Mouse (Mus musculus): ENCODE results near the gene Celsr1. TPM values are rescaled to one million over a fixed set of nuclear protein-coding genes. Genes with fewer than 3 reads are reported as not detected.

Gene Celsr1
- total RNA-seq, 2 experiments from 2014 or later: 5.0 to 5.2 TPM

DNA sequence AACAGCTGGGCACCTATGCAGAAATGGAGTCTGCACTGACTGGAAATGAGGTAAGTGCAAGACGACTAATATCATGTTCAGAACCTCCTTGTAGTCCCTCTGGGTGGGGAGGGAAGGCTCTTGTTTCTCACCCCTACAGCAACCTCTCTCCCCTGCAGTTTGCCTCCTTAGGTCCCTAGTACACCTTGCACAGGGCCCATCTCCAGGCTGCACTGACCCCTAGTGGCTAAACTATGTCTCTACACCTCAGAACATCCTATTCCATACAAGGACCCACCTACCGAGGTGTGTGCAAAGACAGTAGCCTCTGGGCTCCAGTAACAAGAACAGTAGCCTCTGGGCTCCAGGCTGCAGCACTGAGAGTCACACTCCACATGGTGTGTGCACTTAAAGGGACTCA is 5.2 kb upstream of the Celsr1 start:
- intact Hi-C loops (cut with DNase I): loop anchor here (5.0 kb wide), 3 partner anchors 127 to 322 kb away; no protein-coding TSS in a partner anchor
- DNase-seq: peak; percentile 75

DNA sequence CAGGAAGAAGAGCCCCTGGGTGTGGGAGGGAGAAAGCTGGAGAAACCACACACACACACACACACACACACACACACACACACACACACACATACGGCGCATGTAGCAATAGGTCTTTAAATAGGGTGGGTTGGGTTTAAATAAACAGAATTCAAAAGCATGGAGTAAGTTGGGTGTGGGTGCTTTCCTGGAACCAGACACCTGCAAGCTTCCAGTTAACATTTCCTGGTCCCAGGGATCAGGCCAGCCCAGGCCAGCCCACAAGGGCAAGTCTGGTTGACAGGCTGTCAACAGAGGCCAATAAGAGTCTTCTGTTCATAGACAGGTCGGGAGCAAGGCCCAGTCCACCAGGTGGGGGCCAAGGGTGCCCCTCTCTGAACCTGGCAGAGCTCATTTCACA is 2.3 kb upstream of the Celsr1 start:
- DNase-seq: no peak
- intact Hi-C loops (cut with DNase I): loop anchor here (5.0 kb wide), 3 partner anchors 124 to 319 kb away; no protein-coding TSS in a partner anchor

DNA sequence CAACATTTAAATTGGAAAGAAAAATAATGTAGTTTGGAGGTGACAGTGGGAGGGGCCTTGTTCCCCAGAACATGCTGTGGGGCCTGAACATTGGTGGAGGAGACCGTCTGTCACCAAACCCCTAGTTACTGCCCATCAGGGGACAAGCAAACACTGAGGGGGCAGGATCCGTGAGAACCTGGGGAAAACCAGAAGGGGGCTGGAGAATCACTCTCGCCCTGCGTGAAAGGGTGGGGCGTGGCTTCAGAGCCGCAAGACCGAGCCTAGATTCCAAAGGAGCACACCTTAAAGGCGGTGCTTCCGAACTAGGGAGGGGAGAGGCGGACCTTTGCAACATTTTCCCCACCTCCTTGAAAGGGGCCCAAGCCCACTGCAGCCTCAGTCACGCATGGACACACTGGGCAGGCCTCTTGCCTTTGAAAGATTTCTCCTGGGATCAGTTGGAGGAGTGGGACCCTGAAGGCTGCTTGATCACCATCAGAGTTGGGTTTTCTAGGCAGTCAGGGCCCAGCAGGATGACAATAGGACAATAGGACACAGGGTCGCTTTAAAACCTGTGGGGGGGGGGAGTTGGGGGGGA is 1.3 kb upstream of the Celsr1 start:
- DNase-seq: no peak
- intact Hi-C loops (cut with DNase I): loop anchor here (5.0 kb wide), 3 partner anchors 123 to 318 kb away; no protein-coding TSS in a partner anchor

GRCm38 (mm10) chr15:86034021-86034523 is 495 bp upstream of the Celsr1 start:
- DNase-seq: peak; percentile 74
- intact Hi-C loops (cut with DNase I): no loop called here

DNA sequence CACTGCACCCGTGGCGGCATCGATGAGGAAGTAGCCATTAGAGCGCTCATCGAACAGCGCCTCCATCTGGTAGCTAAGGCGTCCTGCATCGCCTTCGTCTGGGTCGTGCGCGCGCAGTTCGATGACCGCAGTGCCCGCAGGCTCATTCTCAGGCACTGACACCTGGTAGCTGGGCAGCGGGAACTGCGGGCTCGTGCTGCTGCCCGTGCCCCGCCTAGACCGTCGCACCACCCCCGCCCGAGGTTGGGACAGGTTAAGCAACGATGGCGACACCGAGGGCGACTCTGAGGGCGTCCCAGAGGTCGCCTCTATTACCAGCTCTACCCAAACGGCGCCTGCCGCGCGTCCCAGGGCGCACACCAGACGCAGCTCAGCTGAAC is 776 bp downstream of the Celsr1 start:
- intact Hi-C loops (cut with DNase I): no loop called here
- DNase-seq: peak; percentile 67

DNA sequence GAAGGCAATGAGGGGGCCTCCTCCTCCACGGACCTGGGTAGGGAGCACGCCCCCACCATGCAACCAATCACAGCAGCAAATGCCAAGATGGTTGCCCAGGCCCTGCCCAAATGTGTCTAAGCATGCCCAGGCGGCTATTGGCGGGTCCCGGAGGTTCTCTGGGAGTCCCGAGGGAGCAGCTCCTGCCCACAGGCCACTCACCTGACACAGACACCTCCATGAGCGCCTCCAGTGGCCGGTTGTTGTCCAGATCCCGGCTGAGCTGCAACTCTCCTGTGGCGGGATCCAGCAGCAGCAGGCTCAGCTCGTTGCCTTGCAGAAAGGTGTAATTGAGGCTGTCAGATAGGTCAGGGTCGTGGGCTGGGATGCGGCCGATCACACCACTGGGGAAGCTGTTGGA is 3.6 kb downstream of the Celsr1 start:
- no peak for DNase-seq
- intact Hi-C loops (cut with DNase I): no loop called here

- intact Hi-C loops (cut with DNase I): no loop called here
- no peak for DNase-seq
Observed at GRCm38 (mm10) chr15:86027871-86028270, 5.7 kb downstream of the Celsr1 start.

GRCm38 (mm10) chr15:86021971-86022370 is 11.6 kb downstream of the Celsr1 start:
- no peak for DNase-seq
- intact Hi-C loops (cut with DNase I): no loop called here

DNA sequence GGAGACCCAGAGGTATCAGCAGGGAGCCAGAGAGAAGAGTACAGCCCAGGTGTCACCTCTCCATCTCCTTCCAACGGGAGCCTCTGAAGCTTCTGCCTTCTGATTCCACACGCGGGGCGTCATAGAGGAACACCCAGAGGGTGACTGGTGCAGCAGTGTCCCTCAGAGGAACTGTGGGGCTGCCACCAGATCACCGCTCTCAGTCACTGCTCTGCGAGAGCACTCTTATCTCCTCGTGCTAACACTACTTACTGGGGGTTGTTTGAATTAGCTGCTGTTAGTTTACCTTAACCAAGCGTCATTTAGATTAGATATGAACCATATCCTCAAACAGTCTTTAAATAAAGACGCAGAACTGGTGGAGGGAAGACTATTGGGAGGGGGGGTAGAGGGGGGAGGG is 12.3 kb downstream of the Celsr1 start:
- no peak for DNase-seq
- intact Hi-C loops (cut with DNase I): no loop called here

- no peak for DNase-seq
- intact Hi-C loops (cut with DNase I): no loop called here
Observed at GRCm38 (mm10) chr15:86020008-86020407, 13.6 kb downstream of the Celsr1 start.

DNA sequence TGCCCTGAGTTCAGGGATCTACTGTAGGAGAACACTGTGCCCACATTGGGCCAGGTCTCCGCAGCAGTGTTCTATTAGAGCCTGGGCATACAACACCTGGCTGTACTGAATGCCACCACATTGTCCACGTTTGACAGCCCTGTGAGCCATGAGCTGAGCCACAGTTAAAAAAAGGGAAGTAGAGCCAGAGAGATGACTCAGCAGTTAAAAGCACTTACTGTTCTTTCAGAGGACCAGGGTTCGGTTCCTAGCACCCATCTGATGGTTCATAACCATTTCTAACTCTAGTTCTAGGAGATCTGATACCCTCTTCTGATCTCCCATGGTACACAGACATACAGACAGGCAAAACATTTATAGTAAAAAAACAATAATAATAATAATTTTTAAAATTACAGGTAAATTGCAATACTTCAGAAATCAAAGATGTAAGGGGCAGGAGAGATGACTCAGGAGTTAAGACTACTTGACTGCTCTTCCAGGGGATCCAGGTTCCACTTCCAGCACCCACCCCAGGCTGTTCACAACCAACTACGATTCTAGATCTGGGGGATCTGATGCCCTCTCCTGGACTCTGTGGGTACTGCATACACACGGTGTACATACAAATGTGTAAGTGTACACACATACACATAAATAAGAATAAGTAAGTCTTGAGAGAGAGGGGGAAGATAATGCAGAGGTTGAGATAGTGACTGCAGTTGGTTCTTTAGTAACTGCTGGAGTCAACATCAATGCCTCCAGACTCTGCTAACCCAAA is 14.6 kb downstream of the Celsr1 start:
- intact Hi-C loops (cut with DNase I): no loop called here
- no peak for DNase-seq

DNA sequence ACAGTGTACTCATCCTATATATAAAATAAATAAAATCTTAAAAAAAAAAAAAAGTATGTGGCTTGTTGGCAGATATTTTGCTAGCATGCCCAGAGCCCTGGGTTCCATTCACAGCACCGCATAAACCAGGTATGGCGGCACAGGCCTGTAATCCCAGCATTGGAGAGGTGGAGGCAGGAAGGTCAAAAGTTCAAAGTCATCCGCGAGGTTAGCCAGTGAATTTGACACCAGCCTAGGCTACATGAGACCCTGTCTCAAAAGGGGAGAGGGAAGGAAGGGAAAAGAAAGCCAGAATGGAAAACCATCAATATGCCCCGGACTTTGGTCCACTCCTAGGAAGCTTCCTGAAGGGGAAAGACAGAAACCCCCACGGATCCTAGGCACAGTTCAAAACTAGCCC is 16.2 kb downstream of the Celsr1 start:
- DNase-seq: no peak
- intact Hi-C loops (cut with DNase I): no loop called here

- intact Hi-C loops (cut with DNase I): no loop called here
- DNase-seq: no peak
Observed at GRCm38 (mm10) chr15:86015860-86016541, 17.6 kb downstream of the Celsr1 start.

DNA sequence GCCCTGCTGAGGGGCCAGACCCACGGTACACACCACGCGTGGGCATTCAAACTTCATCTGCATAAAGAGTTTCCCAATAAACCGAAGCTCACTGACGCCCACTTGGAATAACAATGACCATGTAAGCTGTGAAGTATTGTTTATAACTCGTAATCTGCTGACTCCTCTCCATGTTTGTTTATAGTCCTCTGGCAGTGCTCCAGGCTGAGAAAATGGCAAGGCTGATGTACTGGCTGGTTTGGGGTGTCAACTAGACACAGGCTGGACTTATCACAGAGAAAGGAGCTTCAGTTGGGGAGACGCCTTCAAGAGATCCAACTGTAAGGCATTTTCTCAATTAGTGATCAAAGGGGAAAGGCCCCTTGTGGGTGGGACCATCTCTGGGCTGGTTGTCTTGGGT is 18.6 kb downstream of the Celsr1 start:
- no peak for DNase-seq
- intact Hi-C loops (cut with DNase I): no loop called here

- intact Hi-C loops (cut with DNase I): no loop called here
- DNase-seq: no peak
Observed at GRCm38 (mm10) chr15:86013656-86014055, 19.9 kb downstream of the Celsr1 start.

DNA sequence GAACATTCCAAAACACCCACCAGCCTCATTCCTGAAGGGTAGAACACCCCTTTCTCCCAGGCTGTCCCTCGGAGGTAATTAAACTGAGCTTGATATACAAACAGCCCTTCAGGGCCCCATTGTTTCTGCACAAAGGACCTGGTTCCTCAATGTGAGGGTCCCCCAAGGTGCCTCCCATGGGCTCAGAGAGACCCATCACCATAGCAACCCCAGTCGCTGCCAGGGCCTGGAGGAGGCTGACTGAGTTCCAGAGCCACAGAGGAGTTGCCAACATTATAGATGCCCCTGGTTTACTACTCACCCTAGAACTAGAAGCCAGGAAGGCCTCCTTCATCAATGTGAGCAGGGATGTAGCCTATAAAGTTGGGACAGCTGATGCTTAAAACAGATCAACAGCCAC is 20.4 kb downstream of the Celsr1 start:
- intact Hi-C loops (cut with DNase I): no loop called here
- no peak for DNase-seq

GRCm38 (mm10) chr15:86007690-86008121 is 25.9 kb downstream of the Celsr1 start:
- intact Hi-C loops (cut with DNase I): no loop called here

DNA sequence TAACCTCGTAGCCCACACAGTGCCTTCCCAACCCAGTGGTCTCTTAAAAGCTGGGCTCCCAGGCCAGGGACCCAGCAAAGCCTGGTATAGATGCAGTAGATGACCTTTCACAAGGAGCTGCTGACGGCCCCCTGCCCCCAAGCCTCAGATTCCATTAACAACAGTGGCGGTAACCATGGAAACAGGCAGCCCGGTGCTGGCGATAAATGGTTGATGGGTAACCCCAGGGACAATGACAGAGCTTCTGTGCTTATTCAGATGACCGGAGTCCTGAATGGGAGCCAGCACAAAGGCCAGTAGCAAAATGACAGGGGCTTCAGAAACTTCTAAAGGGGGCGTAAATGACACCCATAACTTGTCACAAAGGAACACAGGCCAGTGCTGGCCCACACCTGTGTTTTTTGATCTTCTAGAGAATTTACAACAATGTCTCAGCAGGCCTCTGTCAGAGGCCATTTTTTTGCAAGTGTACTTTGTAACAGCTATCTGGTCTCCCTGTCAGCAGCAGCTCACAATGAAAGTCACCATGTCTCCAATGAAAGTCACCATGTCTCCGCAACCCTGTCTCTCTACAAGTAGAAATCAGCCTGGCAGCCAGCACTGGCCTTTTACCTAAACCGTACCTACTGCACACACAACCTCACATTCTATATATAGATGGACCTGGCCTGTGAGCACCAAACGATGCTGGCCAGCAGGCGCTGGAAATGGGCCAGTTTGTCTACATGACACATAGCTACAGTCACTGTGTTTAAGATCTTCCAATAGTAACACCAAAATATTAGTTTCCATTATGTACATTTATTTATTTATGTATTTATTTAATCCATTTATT is 27.7 kb downstream of the Celsr1 start:
- intact Hi-C loops (cut with DNase I): no loop called here
- DNase-seq: peak; percentile 74

More at GRCm38 (mm10) chr15:86007690-86008121, 25.9 kb downstream of the Celsr1 start:
- no peak for DNase-seq

DNA sequence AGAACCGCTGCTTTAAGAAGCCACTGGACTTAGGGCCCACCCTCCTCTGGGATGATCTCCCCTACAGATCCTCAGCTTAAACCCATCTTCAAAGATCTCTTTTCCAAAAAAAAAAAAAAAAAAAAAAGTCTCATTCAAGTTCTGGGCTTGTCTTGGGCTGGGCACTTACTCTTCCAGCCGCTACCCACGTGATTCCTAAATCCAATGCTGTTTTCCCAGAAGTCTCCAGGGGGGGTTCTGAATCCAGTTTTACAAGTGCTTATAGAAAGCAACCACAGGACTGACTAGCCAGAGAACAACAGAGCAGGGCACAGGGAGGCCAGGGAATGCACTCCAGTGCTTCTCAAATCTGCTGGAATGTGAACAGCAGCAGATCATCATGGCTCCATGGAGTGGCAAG is 29.5 kb downstream of the Celsr1 start:
- DNase-seq: no peak
- intact Hi-C loops (cut with DNase I): no loop called here

- peak; percentile 82 for DNase-seq
- intact Hi-C loops (cut with DNase I): no loop called here
Observed at GRCm38 (mm10) chr15:86000706-86001292, 32.8 kb downstream of the Celsr1 start.

All from left cerebral cortex, postnatal 4 days (tissue).